Mouse (Mus musculus) heart, embryonic 12.5 days (tissue): Measurements from ENCODE around the gene Nae1. TPM values are rescaled to one million over a fixed set of nuclear protein-coding genes. Genes with fewer than 3 reads are reported as not detected.

Experiments used
- ATAC-seq: fragments of 200-750 bp; cut with Nextera tagmentation; 2 replicates; pipeline ENCODE4 v1.8.0; 2017; ENCODE audit warnings: moderate TSS enrichment, moderate library complexity; ENCODE audit not compliant: insufficient number of reproducible peaks, low FRiP score
- H3K27ac ChIP-seq: fragments of 300-500 bp; sonication (generic); 2 replicates; pipeline ENCODE4 v1.5.1; 2016; ENCODE audit warnings: mild to moderate bottlenecking, moderate library complexity; ENCODE audit not compliant: poor library complexity, severe bottlenecking
- H3K27me3 ChIP-seq: fragments of 300-500 bp; sonication (generic); replicated peaks from 2 replicates; pipeline ENCODE4 v1.6.1; 2016; ENCODE audit warnings: mild to moderate bottlenecking, moderate library complexity
- H3K36me3 ChIP-seq: fragments of 300-500 bp; sonication (generic); 2 replicates; pipeline ENCODE4 v1.6.1; 2016; ENCODE audit warnings: mild to moderate bottlenecking, moderate library complexity
- H3K4me1 ChIP-seq: fragments of 300-500 bp; sonication (generic); replicated peaks from 2 replicates; pipeline ENCODE4 v1.6.1; 2016; ENCODE audit warnings: mild to moderate bottlenecking
- H3K4me2 ChIP-seq: fragments of 300-500 bp; sonication (generic); 2 replicates; pipeline ENCODE4 v1.6.1; 2016; ENCODE audit warnings: mild to moderate bottlenecking, moderate library complexity
- H3K4me3 ChIP-seq: fragments of 300-500 bp; sonication (generic); 2 replicates; pipeline ENCODE4 v1.5.1; 2016; ENCODE audit warnings: mild to moderate bottlenecking
- H3K9ac ChIP-seq: fragments of 300-500 bp; sonication (generic); 2 replicates; pipeline ENCODE4 v1.6.1; 2016; ENCODE audit warnings: mild to moderate bottlenecking, moderate library complexity
- H3K9me3 ChIP-seq: fragments of 300-500 bp; sonication (generic); replicated peaks from 2 replicates; pipeline ENCODE4 v1.6.1; 2016; ENCODE audit warnings: mild to moderate bottlenecking, moderate library complexity
- WGBS: fragments of 180-500 bp; shearing (Covaris S2); methylation state at CpG from one replicate; pipeline ENCODE4 v1.1.7; 2016; 5-methylcytosine and 5-hydroxymethylcytosine counted together
- polyA plus RNA-seq: library from polyadenylated mRNA; unstranded; fragments of >200 nt; fragmentation: Nextera tagmentation; extraction: Ambion mirVana; gene quantifications from 2 replicates; pipeline ENCODE4 v1.2.1, GENCODE M21; 2016

Gene Nae1
- polyA plus RNA-seq, 1 experiment from 2014 or later, result 81.0 TPM

DNA sequence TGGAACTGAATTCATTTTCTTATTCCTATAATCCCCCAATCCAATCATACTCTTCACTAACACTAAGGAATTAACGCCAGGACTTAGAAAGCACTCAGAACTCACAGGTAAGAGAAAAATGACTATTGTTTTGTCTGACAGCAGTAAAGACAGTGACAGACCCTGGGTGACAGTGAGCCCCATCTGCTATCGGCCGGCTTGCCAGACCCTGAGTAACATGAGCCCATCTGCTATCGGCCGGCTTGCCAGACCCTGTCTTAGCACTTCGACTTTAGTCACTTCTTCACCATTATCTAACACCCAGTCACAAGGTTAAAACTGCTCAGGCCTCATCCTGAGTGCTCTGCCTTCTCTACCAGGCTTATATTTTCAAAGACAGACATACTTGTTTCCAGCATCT, 4.8 kb downstream of the Nae1 start:
- no peaks in the 10 kb centered on the region for H3K27me3 ChIP-seq
- peaks cover 41% of the 10 kb centered on the region for H3K36me3 ChIP-seq
- H3K9ac ChIP-seq, result no peak overlapping the region
- no peak overlapping the region for H3K4me3 ChIP-seq
- peaks cover 14% of the 10 kb centered on the region for H3K4me1 ChIP-seq
- no peak overlapping the region for H3K4me2 ChIP-seq
- H3K27ac ChIP-seq, result no peak overlapping the region
- 78% methylated on average over 6 of the region's 6 CpGs for WGBS
- no peaks in the 10 kb centered on the region for H3K9me3 ChIP-seq
- no peak for ATAC-seq

GRCm38 (mm10) chr8:104517872-104518271, 16.6 kb downstream of the Nae1 start:
- Histone ChIP-seq H3K4me3 (no peak overlapping the region), H3K9me3 (no peaks in the 10 kb centered on the region), H3K9ac (no peak overlapping the region), H3K27ac (no peak overlapping the region), H3K4me1 (no peaks in the 10 kb centered on the region), H3K36me3 (peaks cover 58% of the 10 kb centered on the region), H3K27me3 (no peaks in the 10 kb centered on the region), H3K4me2 (no peak overlapping the region)
- no peak for ATAC-seq
- WGBS, result 85% methylated on average over 5 of the region's 5 CpGs

DNA sequence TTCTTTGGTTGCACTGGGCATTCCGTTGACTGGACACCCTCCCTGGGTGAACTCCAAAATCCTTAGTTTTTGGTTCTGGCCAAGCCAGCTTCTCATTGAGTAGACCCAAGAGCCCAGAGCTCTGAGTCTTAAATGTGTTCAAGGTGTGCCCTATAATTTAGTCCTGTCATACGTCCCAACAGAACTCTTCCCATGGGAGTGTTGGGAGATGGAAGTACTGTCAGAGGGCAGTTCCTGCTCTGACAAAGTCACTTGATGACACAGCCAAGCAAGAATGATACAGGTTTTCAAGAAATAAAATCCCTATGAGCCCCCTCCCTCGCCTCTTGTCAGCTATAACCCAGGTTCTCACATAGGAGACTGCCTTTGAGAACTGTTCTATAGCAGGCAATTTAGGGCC, 24.3 kb downstream of the Nae1 start:
- peak overlapping the region; percentile 98 for H3K4me2 ChIP-seq
- H3K4me1 ChIP-seq, result peaks cover 10% of the 10 kb centered on the region
- H3K36me3 ChIP-seq, result peaks cover 20% of the 10 kb centered on the region
- H3K9me3 ChIP-seq, result 0 out of 2 replicates have a peak, but pooled peaks cover 3% of the 10 kb centered on the region
- H3K27me3 ChIP-seq, result no peaks in the 10 kb centered on the region
- peak overlapping the region; percentile 64; the same call in 1 of the 2 replicates for H3K4me3 ChIP-seq
- 83% methylated on average over 3 of the region's 3 CpGs for WGBS
- no peak for ATAC-seq
- H3K27ac ChIP-seq, result no peak overlapping the region
- H3K9ac ChIP-seq, result 0 out of 2 replicates have a peak overlapping the region, but pooled peaks have one; percentile 79

- H3K27ac ChIP-seq, result no peak within 1 kb of the TSS
These were observed 25.1 kb downstream of the Nae1 start, which contains the start of gene Terb1 for GRCm38 (mm10) chr8:104509061-104510006. Terb1 (minus strand) TSS chr8:104509910.

DNA sequence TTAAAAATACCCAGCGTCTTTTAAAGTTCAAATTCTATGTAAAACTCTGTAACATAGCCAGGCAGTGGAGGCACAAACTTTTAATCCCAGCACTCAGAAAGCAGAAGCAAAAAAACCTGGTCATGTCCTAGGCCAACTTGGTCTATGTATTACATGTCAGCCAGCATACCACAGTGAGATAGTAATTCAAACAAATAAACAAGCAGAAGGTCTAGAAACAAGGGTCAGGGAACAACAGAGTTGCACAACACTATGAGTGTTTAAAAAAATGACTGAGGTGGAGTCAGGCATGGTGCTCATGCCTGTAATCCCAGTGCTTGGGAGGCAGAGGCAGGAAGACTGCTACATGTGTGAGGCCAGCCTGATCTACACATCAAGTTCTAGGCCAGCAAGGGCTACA, 55.3 kb downstream of the Nae1 start:
- no peaks in the 10 kb centered on the region for H3K9me3 ChIP-seq
- H3K4me3 ChIP-seq, result no peak overlapping the region
- H3K4me2 ChIP-seq, result no peak overlapping the region
- no peaks in the 10 kb centered on the region for H3K4me1 ChIP-seq
- 60% methylated on average over 1 of the region's 1 CpGs for WGBS
- H3K36me3 ChIP-seq, result no peaks in the 10 kb centered on the region
- ATAC-seq, result no peak
- no peaks in the 10 kb centered on the region for H3K27me3 ChIP-seq
- no peak overlapping the region for H3K9ac ChIP-seq
- no peak overlapping the region for H3K27ac ChIP-seq

More at GRCm38 (mm10) chr8:104509061-104510006, 25.1 kb downstream of the Nae1 start, which contains the start of gene Terb1:
- peak within 1 kb of the TSS; percentile 98 for H3K4me2 ChIP-seq
- 0 out of 2 replicates have a peak, but pooled peaks cover 3% of the 10 kb centered on the region for H3K9me3 ChIP-seq
- peaks cover 10% of the 10 kb centered on the region for H3K4me1 ChIP-seq
- peak; percentile 77 for ATAC-seq
- H3K4me3 ChIP-seq, result peak within 1 kb of the TSS; percentile 64
- WGBS, result 2% methylated on average over 63 of the region's 64 CpGs
- H3K27me3 ChIP-seq, result no peaks in the 10 kb centered on the region
- H3K9ac ChIP-seq, result peak within 1 kb of the TSS; percentile 79
- H3K36me3 ChIP-seq, result peaks cover 12% of the 10 kb centered on the region

DNA sequence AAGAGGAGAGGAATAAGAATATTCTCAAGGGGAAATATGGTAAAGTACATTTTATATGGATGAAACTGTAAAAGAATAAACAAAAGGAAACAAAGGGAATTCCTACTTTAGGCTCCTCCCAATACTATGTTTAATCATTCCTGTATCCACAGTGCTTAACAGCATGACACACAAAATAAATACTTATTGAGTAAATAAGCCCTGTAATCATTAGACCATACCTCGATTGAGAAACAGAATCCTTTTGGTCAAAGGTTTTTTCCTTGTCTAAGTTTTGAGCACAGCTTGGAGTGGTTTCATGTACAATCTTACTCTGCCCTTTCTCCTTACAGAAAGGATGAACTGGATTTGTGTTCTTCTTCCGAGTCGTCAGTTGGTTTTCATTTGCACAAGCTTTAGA, 62.0 kb downstream of the Nae1 start:
- Histone ChIP-seq H3K27me3 (no peaks in the 10 kb centered on the region), H3K4me1 (no peaks in the 10 kb centered on the region), H3K27ac (no peak overlapping the region), H3K9ac (no peak overlapping the region), H3K9me3 (no peaks in the 10 kb centered on the region), H3K4me3 (no peak overlapping the region), H3K4me2 (no peak overlapping the region), H3K36me3 (no peaks in the 10 kb centered on the region)
- no peak for ATAC-seq
- WGBS, result 66% methylated on average over 3 of the region's 3 CpGs

DNA sequence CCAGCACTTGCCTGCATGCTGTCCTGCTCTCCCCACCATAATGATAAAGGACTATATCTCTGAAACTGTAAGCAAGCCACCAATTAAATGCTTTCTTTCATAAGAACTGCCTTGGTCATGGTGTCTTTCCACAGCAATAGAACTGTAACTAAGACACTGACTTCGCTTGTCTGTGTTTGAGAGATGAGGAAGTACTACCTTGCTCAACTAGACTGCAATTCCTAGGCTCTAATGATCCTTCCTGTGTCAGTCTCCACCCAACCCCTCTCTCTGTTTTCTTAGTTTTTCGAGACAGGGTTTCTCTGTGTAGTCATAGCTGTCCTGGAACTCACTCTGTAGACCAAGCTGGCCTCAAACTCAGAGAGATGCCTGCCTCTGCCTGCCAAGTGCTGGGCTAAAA, 67.0 kb downstream of the Nae1 start:
- H3K4me1 ChIP-seq, result no peaks in the 10 kb centered on the region
- no peak for ATAC-seq
- 65% methylated on average over 2 of the region's 2 CpGs for whole genome bisulfite sequencing

More for the DNA sequence above, 67.0 kb downstream of the Nae1 start:
- Histone ChIP-seq H3K4me3 (no peak overlapping the region), H3K9me3 (no peaks in the 10 kb centered on the region), H3K27me3 (no peaks in the 10 kb centered on the region), H3K36me3 (no peaks in the 10 kb centered on the region), H3K9ac (no peak overlapping the region), H3K4me2 (no peak overlapping the region), H3K27ac (no peak overlapping the region)

Other genes with a start within 250 kb of the Nae1 start
- gene Cmtm2a, start 241.5 kb downstream of the Nae1 start, polyA plus RNA-seq, result not detected in 2 replicates
- gene Gm45711, start 224.6 kb downstream of the Nae1 start, polyA plus RNA-seq, result not detected in 2 replicates
- gene Cmtm1, start 224.5 kb downstream of the Nae1 start, polyA plus RNA-seq, result not detected in 2 replicates
- gene Gm11020, start 213.1 kb downstream of the Nae1 start, polyA plus RNA-seq, result not detected in 2 replicates
- gene Cmtm2b, start 212.4 kb downstream of the Nae1 start, polyA plus RNA-seq, result not detected in 2 replicates
- gene Cmtm3, start 195.2 kb downstream of the Nae1 start, polyA plus RNA-seq, result 107 and 112 TPM in 2 replicates
- gene Cmtm4, start 138.8 kb downstream of the Nae1 start, polyA plus RNA-seq, result 1.7 TPM in 2 replicates
- gene Dync1li2, start 91.6 kb downstream of the Nae1 start, polyA plus RNA-seq, result 69.1 and 76.8 TPM in 2 replicates
- gene Terb1, start 24.7 kb downstream of the Nae1 start, polyA plus RNA-seq, result 0.10 and 0.15 TPM in 2 replicates
- gene Car7, start 52 bp upstream of the Nae1 start, polyA plus RNA-seq, result 0.78 and 0.91 TPM in 2 replicates
- gene Pdp2, start 56.8 kb upstream of the Nae1 start, polyA plus RNA-seq, result 8.6 and 9.0 TPM in 2 replicates
- 16.1 and 18.6 TPM in 2 replicates for gene Cdh16, start 89.8 kb upstream of the Nae1 start, polyA plus RNA-seq
- 299 and 301 TPM in 2 replicates for gene Rrad, start 96.7 kb upstream of the Nae1 start, polyA plus RNA-seq
- gene Ciao2b, start 107.3 kb upstream of the Nae1 start, polyA plus RNA-seq, result 187 and 195 TPM in 2 replicates
- not detected in 2 replicates for gene Ces2a, start 199.4 kb upstream of the Nae1 start, polyA plus RNA-seq